Mouse (Mus musculus): ENCODE data around the gene Vinac1.

GRCm38 (mm10) chr2:129084959-129085358 lies 37.0 kb upstream of the Vinac1 start:
- TF ChIP-seq MAX (IDR thresholded peaks at IDR 0.05; ENCODE audit: low read length) (no peak), ETS1 (IDR thresholded peaks at IDR 0.05; ENCODE audit: low read depth, low read length) (no peak), POLR2AphosphoS5 (IDR thresholded peaks at IDR 0.05; ENCODE audit: borderline replicate concordance, low read depth, low read length) (no peak), MYC (IDR thresholded peaks at IDR 0.05; ENCODE audit: low read depth, low read length) (no peak)

Data from MEL (cell line).